Mouse (Mus musculus) gastrocnemius, postnatal 10 days (tissue): ENCODE measurements around the gene Abhd12b. TPM values are rescaled to one million over a fixed set of nuclear protein-coding genes. Genes with fewer than 3 reads are reported as not detected.
A peak's percentile ranks its signal among the peaks of the same experiment; 100 is the strongest.

Experiments
- DNase-seq: peaks from one replicate; pipeline ENCODE4 v3.0.0; 2021; ENCODE audit warnings: mixed read lengths
- long read RNA-seq, 2 experiments: library from polyadenylated mRNA; stranded (forward); transcript quantifications; one replicate each; pipeline ENCODE4 v2.0.0; 2021
- total RNA-seq, 2 experiments: library from RNA; stranded (reverse); gene quantifications; 2 replicates each; pipeline ENCODE4 v1.2.3; 2021

Gene Abhd12b
- not detected for total RNA-seq
- long read RNA-seq, experiment 1, result 0 reads
- long read RNA-seq, experiment 2, result 0 reads

DNA sequence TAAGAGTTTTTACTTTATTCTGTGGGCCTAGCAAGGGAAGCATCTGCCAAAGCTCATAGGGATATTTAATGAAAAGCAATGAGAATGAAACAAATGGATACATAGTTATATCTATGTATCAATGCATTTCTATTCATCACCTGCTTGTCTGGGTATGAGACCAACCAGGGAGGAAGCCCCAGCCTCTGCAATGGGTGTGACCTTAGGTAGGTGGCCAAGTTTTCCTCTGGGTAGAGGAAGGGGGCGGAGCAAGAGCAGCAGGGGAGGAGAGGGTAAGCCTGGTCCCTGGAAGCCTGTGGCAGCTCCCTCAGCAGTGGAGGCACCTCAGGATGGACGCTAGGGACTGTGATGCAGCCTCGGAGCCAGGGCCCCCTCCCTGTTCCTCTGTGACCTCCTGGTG lies at the start of gene Abhd12b:
TSS of gene Abhd12b (plus strand) at position 301 of the 400 bp plus-strand sequence.
- DNase-seq, result no peak

DNA sequence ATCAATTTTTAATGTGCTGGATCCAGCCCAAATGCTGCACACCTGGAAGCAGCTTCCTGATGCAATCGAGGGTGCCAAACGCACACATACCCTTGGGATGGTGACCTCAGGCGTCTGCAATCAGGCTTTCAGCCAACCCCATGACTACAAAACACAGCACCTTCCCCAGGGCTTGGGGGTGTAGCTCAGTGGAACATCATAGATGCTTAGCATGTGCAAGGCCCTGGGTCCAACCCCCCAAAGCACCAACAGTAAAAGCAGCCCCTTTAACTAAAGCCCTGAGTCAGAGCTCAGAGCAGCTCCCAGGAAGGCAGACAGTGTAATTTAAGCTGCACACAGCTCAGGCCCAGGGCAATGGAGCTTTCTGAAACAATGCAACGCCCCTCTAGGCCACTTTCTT lies 49.7 kb upstream of the Abhd12b start:
- DNase-seq, result no peak

DNA sequence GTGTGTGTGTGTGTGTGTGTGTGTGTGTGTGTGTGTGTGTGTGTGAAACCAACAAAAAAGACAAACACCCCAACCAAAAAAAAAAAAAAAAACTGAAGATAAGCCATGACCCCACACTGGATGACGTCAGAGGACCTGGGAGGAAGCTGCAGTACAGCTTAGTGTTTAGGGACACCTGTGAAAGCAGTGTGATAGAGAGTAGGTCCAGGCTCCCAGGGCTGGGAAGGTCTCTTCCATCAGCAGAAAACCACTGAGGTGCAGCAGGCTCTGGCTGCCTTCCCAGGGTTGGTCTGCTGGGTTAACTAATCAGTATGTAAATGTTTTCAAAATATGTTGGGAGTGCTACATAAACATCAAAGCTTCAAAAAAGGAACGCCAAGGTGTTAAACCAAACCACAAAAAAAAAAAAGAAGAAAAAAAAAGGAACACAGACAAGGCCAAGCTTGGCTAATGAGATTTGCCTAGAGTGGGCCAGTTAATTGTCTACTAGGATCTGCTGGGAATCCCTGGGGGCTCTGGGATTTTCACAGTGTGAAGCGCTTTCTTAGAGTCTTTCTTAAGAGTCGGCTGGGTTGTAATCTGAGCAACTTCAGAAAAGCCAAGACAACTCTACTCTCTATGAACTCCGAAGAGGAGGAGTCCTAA lies 49.0 kb upstream of the Abhd12b start:
- DNase-seq, result no peak

DNA sequence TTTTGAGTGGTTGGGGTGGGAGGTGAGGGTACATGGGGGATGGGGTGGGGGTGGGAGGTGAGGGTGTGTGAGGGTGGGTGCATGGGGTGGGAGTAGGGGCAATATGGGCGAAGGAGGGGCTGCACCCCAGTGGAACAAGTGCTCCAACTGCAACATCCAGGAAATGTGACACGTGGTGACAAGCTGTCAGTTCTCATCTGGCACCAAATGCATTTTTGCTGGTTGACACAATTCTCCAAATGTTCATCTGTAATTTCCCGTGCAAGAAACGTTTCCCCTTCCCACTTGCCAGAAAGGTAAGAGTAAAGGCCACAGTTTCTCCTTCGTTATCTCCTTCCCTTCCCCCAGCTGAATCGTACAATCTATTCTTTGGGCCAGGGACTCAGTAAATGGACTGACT lies 48.1 kb upstream of the Abhd12b start:
- DNase-seq, result no peak

DNA sequence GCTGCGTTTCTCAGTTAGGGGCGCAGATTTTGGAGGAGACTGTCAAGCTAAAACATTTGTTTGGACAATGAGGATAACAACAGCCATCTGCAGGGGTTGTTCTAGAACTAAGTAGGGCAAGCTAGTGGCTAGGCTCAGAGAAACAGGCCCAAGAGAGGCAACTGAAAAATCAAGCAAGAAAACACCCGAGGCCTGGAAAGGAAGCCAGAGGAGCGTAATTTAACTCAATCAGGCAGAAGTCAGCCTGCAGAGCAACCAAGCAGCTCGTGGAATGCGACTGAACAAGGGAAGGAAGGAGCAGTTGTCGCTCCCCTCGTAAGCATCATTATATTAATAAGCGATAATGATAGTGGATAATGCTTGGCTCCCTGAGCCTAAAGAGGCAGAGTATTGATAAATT lies 47.4 kb upstream of the Abhd12b start:
- DNase-seq, result no peak

DNA sequence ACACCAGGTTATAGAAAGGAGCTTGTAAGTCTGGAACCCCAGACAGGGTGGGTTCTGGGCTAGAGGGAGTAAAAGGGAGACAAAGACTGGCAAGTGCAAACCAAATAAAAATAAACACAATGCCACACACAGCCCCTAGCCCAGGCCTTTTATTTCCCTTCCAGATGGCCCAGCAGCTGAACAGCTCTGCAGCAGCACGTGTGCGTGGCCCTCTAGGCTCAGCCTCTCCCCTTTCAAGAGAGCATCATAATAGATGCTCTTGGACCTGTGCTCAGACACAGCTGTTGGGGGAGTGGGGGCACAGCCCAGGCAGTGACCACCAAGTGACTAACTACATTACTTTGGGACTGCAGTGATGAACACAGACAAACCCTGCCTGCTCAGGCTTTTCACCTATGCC lies 45.8 kb upstream of the Abhd12b start:
- no peak for DNase-seq

DNA sequence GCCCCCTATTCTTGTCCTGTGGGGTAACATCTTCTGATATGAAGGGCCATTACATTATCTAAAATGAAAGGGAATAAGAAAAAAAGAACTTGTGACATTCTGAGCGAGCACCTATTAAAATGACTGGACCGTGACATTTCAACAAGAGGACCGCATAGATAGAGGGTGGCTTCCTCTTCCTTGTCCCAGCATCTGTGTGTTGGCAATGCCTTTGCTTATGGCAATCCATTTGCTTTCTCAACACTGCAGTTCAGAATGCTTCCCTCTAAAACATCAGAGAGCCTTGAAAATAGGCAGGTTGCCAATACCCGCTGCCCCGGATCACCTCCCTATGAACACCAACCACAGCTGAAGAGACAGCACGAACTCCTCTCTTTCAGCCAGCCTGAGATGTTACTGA lies 44.0 kb upstream of the Abhd12b start:
- DNase-seq, result no peak

DNA sequence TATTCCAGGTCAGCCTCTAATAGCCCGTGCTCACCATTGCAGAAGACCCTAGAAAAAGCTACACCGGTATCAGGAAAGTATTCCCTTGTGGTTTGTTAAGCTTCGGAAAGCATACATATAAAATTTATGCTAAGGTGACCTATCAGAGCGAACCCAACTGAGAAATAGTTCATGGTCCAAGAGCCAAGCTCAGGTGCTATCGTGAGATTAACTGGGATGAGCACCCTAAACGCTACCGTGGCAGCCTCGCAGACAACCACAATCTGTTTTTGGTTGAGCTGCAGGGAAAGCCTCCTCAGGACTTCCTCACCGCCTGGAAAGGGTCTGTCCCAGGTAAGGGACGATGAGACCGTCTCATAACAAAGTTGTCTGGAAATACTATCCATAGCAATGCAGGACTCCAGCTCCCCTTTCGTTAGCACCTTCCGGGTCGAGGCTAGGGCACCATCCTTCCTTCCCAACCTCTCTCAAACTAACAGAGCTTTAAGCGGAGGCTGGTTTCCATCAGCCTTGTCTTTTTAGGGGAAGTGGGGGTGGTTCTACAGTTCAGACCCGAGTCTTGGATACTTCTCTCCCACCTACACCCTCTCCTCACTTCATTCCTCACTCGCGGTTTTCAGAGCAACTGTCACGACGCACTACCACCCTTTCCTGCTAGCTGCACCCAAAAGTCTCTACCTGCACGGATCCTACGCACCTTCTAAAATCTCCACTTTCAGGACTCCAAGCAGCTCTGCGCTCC lies 43.4 kb upstream of the Abhd12b start:
- no peak for DNase-seq

DNA sequence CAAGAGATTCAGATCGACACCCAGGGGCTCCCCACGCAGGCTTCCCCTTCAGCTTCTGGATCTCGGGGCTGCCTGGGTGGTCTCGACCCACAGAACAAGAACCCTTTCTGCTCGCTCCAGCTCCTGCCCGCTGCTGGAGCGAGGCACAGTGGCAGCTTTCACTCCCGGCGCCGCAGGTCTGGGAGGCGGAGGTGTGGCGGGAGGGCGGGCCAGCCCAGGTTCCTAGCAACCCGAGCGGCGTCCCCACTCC lies 42.9 kb upstream of the Abhd12b start:
- DNase-seq, result no peak

DNA sequence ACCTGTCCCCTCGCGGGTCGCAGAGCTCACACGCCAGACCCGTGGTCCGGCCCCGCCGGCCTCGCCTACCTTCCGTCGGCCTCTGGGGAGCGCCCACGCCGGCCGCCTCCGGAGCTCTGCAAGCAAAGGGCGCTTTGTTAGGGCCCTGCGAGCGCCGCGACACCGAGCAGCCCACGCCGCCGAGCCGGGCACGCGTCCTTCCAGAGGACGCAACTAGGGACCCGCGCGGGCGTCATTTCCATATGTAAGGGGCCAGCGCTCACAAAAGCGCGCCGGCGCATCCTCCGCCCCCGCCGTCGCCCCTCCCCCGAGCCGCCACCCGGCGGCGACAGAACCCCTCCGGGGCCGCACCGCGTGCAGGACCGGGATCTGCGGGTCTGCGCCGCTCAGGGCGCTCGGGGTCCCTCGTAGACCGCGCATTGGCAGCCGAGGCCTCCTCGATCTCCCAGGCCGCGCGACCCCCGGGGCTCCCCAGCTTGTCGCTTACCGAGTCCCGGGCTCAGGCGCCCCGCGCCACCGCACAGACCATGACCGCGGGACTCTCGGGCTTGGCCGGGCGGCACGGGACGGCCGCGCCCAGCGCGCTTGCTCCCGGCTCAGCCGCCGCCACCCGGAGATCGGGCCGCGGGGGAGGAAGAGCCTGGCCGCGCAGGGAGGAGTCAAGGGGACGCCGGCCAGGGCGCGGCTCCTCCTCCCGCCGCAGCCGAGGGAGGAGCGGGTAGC lies 42.4 kb upstream of the Abhd12b start:
- DNase-seq, result peak; percentile 76

DNA sequence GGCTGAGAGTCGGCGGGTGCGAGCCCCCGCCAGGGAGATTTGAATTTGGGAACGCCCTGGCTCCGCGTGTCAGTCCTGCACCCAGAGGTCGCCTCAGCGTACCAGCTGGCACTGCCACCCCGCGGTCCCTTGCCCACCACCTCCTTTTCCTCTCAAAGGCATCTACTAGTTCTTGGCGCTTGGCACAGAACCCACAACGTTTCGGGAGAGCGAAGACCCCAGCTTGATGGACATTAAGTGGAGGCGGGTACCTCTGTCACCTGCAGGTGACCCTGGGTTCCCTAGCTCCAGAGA lies 41.9 kb upstream of the Abhd12b start:
- no peak for DNase-seq

DNA sequence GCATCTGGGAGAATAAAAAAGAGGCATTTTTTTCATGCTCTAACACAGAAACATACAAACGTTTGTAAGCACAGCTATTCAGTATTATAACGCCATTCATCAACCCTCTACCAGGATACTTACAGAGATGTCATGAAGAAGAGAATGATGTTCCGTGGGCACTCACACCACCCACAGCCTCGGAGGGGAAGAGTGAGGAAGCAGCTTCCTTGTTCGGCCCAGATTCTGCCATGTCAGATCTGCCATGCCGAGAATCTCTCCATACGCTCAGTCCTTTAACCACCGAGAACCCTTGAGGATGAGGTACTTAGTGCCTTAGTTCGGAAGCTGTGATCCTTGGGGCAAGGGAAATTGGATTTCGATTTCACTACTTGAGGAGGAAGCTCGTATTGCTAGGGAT lies 40.6 kb upstream of the Abhd12b start, which contains the start of gene Nin:
TSS of gene Nin (minus strand) at position 367 of the 400 bp plus-strand sequence.
- DNase-seq, result no peak

DNA sequence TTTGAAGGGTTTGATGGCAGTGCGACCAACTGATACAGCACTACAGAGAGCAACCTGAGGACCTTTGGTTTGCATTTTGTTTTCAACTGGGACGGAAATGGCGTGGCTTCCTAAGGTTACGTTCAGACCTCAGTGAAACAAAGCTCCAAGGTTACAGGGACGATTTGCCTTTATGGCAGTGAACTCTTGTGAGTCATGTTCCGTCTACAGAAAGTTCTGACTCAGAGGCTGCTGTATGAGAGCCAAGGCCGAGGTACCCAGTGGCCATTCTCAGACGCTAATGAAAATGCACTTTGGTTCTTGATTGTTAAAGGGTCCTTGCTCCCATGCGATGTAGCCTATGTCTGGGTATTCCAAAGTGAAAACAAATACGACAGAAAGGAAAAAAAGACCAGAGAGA lies 36.8 kb upstream of the Abhd12b start:
- DNase-seq, result no peak

DNA sequence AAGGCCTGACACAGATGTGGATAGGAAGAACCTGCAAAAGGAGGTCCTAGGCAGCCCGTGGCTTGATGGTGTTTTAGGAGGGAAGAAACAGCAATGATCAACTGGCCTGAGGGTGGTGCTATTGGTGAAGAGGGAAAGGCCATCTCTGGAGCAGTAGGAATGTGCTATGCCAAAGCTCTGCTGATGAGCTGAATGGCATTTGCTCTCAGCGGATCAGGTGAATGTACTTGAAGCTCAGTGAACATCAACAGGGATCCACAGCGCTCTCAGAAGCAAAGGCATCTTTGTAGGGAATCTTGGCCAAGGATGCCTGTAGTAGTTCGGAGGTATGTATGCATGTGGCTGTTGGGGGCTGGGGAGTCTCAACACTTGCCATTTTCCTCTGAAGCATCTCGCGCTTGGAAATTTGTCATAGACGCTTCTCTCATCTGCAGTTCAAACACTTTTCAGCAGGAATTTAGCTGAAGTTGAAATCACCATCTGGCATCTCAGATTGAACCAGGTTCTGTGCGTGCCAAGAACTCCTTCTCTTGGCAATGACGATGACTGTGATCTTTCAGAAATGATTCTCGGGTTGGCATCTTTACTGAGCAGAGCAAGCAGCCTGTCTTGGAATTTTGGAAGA lies 35.1 kb upstream of the Abhd12b start:
- DNase-seq, result no peak

DNA sequence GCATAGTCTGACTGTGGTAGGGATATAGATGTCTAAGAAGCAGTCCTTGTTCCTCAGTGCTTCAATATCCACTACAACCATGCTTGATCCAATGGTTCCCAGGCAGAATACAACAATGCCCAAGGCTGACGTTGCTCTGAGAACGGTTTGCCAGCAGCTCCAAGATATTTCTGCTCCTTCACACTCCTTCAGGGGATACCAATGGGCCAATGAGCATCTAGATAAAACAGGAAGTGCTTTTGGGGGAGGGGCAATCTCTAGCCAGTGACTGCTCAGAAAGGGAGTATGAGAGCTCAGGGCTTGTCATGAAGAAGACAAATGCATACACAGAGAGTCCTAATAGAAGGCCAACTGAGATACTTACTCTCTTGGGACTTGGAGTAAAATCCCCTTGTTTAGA lies 34.4 kb upstream of the Abhd12b start:
- no peak for DNase-seq

DNA sequence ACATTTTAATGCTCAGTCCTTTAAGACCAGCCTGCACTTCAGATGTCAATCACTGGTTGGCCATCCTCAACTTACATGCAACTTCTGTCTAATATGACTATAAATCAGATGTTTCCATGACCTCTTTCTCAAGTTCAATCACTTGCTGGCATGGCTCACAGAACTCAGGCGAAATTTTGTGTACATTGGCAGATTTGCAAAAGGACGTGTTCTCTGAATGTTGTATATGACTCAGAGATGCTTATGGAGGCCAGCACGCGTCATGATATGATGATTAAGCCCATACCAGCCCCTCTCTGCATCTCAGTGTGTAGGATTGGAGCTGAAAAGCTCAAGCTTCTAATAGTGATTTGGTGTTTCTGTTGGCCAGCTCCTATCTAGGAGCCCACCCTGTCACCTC lies 27.3 kb upstream of the Abhd12b start:
- no peak for DNase-seq

DNA sequence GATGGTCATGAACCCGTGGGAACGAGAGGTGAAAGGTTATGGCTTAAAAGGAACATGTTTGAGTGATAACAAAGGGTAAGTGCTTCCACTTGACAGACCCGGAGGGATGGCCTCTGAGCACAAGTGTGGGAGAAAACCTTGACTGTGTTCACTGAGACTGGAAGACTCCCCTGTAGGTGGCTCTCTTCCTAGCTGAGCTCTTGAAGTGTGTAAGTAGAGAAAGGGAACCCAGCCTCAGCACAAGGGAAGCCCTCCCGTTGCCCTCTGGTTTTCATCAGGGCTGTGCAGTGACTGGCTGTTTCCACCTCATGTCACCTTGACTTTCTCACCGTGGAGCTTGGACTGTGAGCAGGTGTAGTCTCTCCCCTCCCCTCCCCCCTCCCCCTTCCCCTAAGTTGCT lies 24.8 kb upstream of the Abhd12b start:
- no peak for DNase-seq

DNA sequence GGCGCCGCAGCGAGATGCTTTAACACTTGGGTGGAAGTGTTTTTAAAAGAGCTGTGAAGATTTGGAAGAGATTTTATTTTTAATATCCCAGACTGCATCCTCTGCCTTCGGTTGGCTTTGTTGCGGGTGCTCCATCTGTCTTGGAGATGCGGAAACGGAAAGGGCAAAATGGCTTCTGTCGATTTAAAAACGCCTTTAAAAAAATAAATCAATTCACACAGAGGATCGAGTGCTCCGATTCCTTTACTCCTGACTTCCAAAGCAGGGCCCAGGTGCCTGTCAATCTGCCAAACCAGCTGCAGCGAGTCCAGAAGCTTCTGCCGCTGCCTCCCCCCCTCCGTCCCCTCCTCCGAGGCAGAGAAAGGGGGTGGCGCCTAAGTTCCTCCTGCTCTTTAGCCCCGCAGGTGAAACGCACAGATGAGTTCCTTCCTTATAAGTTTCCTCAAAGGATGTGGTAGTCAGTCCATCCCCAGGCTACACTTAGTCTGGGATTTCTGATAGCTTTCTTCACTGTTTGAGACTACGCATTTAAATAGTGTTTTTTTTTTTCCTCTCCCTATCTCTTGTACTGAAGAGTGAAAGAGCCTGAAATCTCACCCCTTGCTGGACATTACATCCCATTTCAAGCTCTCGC lies 22.8 kb upstream of the Abhd12b start:
- DNase-seq, result peak; percentile 66

DNA sequence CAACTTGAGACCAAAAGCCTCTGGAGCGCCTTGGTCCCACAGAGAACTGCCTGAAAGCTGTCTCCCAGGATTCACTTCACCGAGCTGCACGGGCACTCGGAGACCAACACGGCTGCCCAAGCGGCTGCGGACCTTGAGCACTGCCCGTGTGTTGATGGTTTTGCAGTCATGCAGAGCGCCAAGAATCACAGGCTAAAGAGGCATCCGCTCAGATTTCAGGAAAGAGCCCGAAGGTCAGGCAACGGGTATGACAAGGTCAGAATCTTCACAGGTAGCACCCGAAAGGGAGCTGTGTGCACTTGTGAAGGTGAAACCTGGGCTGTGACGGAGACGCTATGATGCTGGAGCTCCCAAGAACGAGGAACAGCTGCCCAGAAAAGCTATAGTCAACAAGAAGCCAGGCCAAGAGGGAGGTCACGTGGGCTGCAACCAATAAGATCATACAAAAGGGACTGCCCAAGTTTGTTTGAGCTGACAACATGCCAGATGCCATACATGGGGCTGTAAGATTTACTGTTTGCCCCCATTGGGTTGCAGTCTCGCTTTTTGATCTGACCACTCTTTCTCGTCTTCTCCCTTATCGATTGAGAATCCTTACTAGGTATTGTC lies 19.2 kb upstream of the Abhd12b start:
- no peak for DNase-seq

DNA sequence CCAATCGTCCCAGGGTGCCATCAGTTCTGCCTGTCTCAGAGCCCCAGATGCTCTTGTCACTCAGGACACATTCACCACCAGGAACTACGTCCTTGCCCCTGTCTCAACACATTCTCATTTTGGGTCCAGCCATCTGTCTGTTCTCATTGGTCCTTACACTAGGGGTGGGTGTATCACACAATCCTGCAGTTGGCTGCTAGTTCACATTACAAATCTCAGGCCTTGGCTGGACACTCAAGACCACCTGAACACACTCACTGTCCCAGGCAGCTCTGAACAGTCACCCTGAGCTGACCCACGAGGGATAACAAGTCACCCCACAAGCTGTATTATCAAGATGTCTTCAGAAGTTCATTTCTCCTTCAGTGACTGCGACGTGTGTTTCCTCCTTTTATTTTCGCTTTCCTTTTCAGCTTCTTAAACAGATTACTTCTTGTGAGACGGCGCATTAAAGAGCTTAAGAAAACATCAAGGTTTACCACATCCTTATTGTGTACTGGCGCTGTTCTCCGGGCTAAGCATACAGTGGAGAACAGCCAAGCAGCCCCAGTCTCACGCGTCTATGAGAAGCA lies 17.7 kb upstream of the Abhd12b start:
- DNase-seq, result no peak

DNA sequence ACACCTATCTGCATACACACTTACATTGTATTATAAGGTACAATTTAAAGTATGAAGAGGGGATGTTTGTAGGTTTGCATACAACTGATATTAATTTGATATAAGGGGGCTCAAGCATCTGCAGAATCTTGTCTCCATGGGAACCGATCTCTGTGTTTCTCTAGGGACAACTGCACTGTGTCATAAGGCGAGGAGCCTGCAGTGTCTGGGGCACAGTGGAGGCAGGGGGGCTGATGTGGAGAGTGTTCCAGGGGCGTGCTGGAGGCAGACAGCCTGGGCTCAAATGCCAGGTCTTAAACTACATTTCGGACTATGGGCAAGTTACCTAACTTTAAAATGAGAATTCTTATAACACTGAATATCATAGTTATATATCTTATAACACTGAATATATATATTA lies 16.8 kb upstream of the Abhd12b start:
- DNase-seq, result no peak

DNA sequence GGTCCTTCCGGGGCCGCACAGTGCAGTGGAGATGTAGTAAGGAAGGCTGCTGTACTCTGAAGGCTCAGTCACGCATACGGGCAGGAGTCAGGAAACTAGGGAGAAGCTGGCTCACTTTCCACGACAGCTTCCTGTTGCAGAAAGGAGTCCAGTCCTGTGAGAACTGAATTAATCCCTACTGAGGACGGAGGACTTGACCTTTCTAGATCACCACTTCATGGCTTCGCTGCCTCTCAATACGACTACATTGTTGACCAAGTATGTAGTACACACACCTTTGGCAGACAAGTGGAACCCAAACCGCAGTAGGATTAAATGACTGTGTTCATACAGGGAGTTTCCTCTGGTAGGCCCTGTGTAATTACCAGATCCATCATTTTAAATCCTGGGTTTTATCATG lies 16.3 kb upstream of the Abhd12b start:
- DNase-seq, result no peak
